Mouse (Mus musculus): ENCODE measurements around the gene Alkbh7.

DNA sequence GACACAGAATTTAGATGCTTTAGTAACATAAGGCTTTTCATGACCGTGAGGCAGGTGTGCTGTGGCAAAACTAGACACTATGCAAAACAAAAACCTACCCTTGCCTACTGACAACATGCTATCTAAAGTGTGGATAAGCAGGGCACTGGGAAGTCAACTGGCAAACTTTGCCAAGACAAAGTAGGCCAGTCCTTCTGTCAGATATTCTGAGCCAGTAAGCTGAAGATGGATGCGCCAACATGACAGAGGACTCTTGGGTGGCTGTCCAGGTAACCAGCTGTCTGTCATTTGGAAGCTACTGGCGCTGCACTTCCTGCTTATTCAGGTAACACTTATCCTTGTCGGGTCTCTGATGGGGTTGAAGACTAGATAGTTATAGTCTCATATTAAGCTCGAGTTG lies 27.1 kb upstream of the Alkbh7 start:
- TF ChIP-seq CTCF (IDR thresholded peaks at IDR 0.05; ENCODE audit: low read depth) (no peak), EP300 (optimal IDR thresholded peaks at IDR 0.05) (no peak)

Data from stomach, postnatal 0 days (tissue).